Mouse (Mus musculus) heart, embryonic 12.5 days (tissue): ENCODE results near the gene Tmem117. TPM values are rescaled to one million over a fixed set of nuclear protein-coding genes. Genes with fewer than 3 reads are reported as not detected.

Source experiments
- ATAC-seq: fragments of 200-750 bp; cut with Nextera tagmentation; 2 replicates; pipeline ENCODE4 v1.8.0; 2017; ENCODE audit warnings: moderate TSS enrichment, moderate library complexity; ENCODE audit not compliant: insufficient number of reproducible peaks, low FRiP score
- H3K27ac ChIP-seq: fragments of 300-500 bp; sonication (generic); 2 replicates; pipeline ENCODE4 v1.5.1; 2016; ENCODE audit warnings: mild to moderate bottlenecking, moderate library complexity; ENCODE audit not compliant: poor library complexity, severe bottlenecking
- H3K27me3 ChIP-seq: fragments of 300-500 bp; sonication (generic); replicated peaks from 2 replicates; pipeline ENCODE4 v1.6.1; 2016; ENCODE audit warnings: mild to moderate bottlenecking, moderate library complexity
- H3K36me3 ChIP-seq: fragments of 300-500 bp; sonication (generic); 2 replicates; pipeline ENCODE4 v1.6.1; 2016; ENCODE audit warnings: mild to moderate bottlenecking, moderate library complexity
- H3K4me1 ChIP-seq: fragments of 300-500 bp; sonication (generic); replicated peaks from 2 replicates; pipeline ENCODE4 v1.6.1; 2016; ENCODE audit warnings: mild to moderate bottlenecking
- H3K4me2 ChIP-seq: fragments of 300-500 bp; sonication (generic); 2 replicates; pipeline ENCODE4 v1.6.1; 2016; ENCODE audit warnings: mild to moderate bottlenecking, moderate library complexity
- H3K4me3 ChIP-seq: fragments of 300-500 bp; sonication (generic); 2 replicates; pipeline ENCODE4 v1.5.1; 2016; ENCODE audit warnings: mild to moderate bottlenecking
- H3K9ac ChIP-seq: fragments of 300-500 bp; sonication (generic); 2 replicates; pipeline ENCODE4 v1.6.1; 2016; ENCODE audit warnings: mild to moderate bottlenecking, moderate library complexity
- H3K9me3 ChIP-seq: fragments of 300-500 bp; sonication (generic); replicated peaks from 2 replicates; pipeline ENCODE4 v1.6.1; 2016; ENCODE audit warnings: mild to moderate bottlenecking, moderate library complexity
- WGBS: fragments of 180-500 bp; shearing (Covaris S2); methylation state at CpG from one replicate; pipeline ENCODE4 v1.1.7; 2016; 5-methylcytosine and 5-hydroxymethylcytosine counted together
- polyA plus RNA-seq: library from polyadenylated mRNA; unstranded; fragments of >200 nt; fragmentation: Nextera tagmentation; extraction: Ambion mirVana; gene quantifications from 2 replicates; pipeline ENCODE4 v1.2.1, GENCODE M21; 2016

The Tmem117 gene
- polyA plus RNA-seq, 1 experiment from 2014 or later: 1.7 TPM

DNA sequence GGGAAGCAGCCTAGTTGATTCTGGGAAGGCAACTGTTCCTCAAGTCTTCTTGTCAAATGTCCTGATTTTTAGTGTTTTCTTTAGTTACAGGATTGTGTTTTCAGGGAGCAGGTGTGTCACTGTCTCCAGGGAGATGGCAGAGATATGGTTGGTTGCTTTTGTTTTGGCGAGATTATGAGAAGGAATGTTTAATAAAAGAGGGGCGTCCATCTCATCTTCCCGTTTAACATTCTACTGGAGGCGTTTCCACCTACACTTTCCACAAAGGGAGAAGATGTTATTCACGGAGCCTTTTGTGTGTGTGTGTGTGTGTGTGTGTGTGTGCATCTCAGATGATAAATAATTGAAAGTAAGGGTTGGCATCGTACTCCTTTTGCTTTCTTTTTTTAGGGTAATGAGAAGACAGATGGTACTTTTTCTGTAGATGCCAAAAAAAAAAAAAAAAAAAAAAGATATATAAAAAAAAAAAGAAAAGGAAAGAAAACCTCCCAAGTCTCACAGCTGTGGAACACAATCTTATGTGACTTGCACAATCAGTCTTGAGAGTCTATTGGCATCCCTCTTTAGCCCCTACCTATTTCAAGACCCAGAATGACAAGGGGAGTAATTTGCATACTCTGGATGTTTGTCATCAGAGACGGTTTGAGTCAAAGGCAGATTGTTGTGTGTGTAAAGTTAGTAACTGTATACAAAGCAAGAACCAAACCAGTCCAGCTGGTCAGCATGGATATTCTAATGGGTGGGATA, 142.0 kb downstream of the Tmem117 start:
- H3K4me2 ChIP-seq: no peak overlapping the region
- WGBS: 82% methylated on average over 7 of the region's 7 CpGs
- no peak overlapping the region for H3K4me3 ChIP-seq
- no peak for ATAC-seq
- no peaks in the 10 kb centered on the region for H3K9me3 ChIP-seq
- H3K36me3 ChIP-seq: no peaks in the 10 kb centered on the region
- no peaks in the 10 kb centered on the region for H3K4me1 ChIP-seq
- H3K9ac ChIP-seq: no peak overlapping the region
- H3K27me3 ChIP-seq: no peaks in the 10 kb centered on the region
- no peak overlapping the region for H3K27ac ChIP-seq

DNA sequence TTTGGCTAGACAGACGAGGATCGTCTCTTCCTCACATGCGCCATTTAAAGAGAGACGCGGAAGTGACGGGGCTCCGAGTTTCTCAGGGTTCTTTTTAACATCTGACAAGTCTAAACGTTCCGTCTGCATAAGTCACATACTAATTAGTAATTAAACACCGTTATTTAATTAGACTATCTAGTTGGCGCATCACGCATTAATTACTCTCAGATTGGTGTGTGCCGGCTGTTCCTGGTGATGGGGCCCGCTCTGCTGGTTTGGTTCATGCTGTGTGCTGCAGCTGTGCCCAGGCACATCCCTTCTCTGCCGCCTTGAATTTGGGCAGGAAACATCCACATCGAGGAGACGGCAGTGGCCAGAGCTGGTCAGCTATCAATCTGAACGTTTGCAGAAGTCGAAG, 142.7 kb downstream of the Tmem117 start:
- Histone ChIP-seq H3K4me2 (no peak overlapping the region), H3K4me1 (no peaks in the 10 kb centered on the region), H3K36me3 (no peaks in the 10 kb centered on the region), H3K9ac (no peak overlapping the region), H3K4me3 (no peak overlapping the region), H3K27ac (no peak overlapping the region), H3K27me3 (no peaks in the 10 kb centered on the region), H3K9me3 (no peaks in the 10 kb centered on the region)
- ATAC-seq: no peak
- 88% methylated on average over 19 of the region's 19 CpGs for WGBS

DNA sequence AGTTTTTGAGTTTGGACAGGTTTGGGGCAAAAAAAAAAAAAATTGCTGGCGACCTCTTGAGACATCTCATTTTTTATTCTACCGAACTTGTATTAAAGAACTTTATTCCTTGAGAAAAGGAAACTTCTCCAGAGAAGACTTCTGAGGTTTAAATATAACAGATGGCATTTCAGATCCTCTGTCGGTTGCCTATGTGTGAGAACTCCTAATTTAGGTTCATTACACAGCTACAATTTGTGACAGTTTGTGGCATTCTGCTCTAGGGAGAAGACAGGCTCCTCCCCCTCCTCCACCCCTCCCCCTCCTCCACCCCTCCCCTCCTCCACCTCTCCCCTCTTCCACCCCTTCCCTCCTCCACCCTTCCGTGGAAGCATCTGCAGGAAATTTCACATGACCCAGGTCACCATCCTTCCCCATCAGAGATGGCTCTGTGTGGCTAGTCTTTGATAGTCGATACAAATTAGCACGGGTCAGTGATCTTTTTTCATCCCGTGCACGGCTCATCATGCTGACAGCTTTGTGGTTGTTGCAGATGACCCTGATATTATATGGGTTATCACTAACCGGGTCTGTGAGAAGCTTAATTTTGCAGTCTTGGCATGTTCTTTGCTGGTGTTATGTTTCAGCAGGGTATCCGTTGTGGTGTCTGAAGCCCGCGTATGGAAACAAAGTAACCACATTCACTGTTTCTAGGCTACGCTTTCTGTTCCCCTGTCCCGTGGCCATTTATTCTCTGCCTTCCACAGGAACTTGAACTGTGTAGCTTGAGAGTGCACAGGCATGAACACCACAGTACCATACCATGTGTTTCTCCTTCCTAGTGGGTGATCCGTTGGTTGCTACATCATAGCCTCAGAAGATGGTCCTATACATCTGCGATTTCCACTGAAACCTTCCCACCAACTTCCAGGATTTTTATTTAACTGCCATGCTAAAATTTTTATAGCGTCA, 147.4 kb downstream of the Tmem117 start:
- Histone ChIP-seq H3K27ac (no peak overlapping the region), H3K9me3 (no peaks in the 10 kb centered on the region), H3K4me3 (no peak overlapping the region), H3K9ac (no peak overlapping the region), H3K4me1 (no peaks in the 10 kb centered on the region), H3K27me3 (no peaks in the 10 kb centered on the region), H3K4me2 (no peak overlapping the region), H3K36me3 (no peaks in the 10 kb centered on the region)
- ATAC-seq: no peak
- 73% methylated on average over 17 of the region's 17 CpGs for WGBS

DNA sequence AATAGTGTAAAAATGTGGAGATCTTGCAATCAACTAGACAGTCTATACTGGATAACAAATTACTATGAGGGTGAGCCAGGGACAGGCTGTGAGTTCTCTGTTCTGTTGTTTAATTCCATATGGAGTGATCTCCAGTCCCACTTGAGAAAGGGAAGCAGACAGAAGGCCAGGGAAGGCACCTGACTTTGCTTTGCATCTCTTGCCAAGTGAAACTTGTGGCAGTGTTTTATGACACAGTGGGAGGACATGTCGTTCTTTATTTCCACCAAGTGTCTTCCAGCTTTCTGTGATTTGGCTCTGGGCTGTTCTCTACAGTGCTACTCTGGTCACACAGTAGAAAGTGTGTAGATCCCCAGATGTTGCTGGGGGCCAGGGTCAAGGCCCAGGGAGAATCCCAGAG, 152.5 kb downstream of the Tmem117 start:
- Histone ChIP-seq H3K9ac (no peak overlapping the region), H3K4me2 (no peak overlapping the region), H3K36me3 (no peaks in the 10 kb centered on the region), H3K4me3 (no peak overlapping the region), H3K9me3 (peaks cover 2% of the 10 kb centered on the region; the same call in 1 of the 2 replicates), H3K4me1 (no peaks in the 10 kb centered on the region), H3K27me3 (no peaks in the 10 kb centered on the region), H3K27ac (no peak overlapping the region)
- no peak for ATAC-seq
- WGBS: 64% methylated on average over 1 of the region's 1 CpGs

DNA sequence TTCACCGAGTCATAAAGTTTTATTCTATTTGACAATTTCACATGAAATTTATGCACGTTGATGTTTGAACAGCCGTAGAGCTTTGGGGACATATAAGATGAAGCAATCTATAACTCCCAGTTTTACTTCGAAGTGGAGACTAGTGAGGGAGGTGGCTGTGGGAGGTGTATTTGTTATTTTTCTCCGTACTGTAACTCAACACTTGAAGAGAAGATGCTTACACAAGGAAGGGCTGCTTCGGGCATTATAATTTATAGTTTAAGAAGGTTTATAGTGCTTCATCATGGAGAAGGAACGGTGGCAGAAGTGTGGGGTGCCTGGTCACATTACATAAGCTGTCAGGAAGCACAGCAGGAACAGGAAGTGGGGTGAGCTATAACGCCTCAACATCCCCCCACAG, 164.4 kb downstream of the Tmem117 start:
- Histone ChIP-seq H3K4me3 (no peak overlapping the region), H3K9ac (no peak overlapping the region), H3K27me3 (peaks cover 15% of the 10 kb centered on the region; the same call in 1 of the 2 replicates), H3K4me2 (no peak overlapping the region), H3K36me3 (no peaks in the 10 kb centered on the region), H3K27ac (no peak overlapping the region), H3K4me1 (no peaks in the 10 kb centered on the region), H3K9me3 (no peaks in the 10 kb centered on the region)
- 81% methylated on average over 8 of the region's 8 CpGs for WGBS
- ATAC-seq: no peak

DNA sequence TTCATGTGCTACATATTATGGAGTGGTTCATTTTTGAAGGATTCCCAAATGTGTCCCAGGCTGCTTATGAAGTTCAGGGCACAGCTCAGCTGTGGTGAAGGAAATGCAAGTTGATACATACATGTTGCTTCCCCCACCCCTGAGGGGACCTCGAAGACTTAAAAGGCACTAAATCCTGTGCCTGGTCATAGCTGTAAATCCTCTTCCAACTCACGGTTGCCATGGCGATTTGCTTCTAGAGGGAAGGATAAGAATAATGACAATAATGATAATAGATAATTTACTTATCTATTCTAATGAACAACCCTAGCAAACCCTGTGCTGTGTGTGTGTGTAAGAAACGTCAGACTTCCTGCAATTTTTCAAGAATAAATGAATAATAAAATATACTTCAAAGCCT, 166.5 kb downstream of the Tmem117 start:
- H3K9me3 ChIP-seq: no peaks in the 10 kb centered on the region
- H3K4me1 ChIP-seq: no peaks in the 10 kb centered on the region
- H3K4me3 ChIP-seq: no peak overlapping the region
- WGBS: 78% methylated on average over 4 of the region's 4 CpGs
- H3K9ac ChIP-seq: no peak overlapping the region
- H3K27me3 ChIP-seq: peaks cover 32% of the 10 kb centered on the region
- H3K4me2 ChIP-seq: no peak overlapping the region
- H3K36me3 ChIP-seq: no peaks in the 10 kb centered on the region
- ATAC-seq: no peak
- no peak overlapping the region for H3K27ac ChIP-seq

DNA sequence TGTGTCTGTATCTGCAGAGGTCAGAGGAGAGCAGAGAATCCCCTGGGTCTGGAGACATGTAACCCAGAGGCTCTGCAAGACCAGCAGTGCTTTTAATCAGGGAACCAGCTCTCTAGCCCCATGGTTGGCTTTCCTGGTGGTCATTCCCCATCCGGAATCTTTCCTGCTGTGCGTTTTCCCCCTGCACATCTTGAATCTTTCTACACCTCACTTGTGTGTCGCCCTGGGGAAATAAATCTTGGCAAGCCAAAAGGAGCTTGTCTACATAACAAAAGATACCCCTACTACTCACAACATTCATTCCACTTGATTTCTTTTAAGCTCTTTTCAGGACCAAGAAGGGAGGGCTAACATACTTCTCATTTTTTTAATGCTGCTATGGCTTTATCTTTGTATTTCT, 169.2 kb downstream of the Tmem117 start:
- Histone ChIP-seq H3K36me3 (no peaks in the 10 kb centered on the region), H3K4me3 (no peak overlapping the region), H3K4me2 (no peak overlapping the region), H3K4me1 (no peaks in the 10 kb centered on the region), H3K27ac (no peak overlapping the region), H3K9ac (no peak overlapping the region), H3K27me3 (peaks cover 56% of the 10 kb centered on the region), H3K9me3 (0 out of 2 replicates have a peak, but pooled peaks cover 2% of the 10 kb centered on the region)
- 38% methylated on average over 3 of the region's 3 CpGs for WGBS
- no peak for ATAC-seq

DNA sequence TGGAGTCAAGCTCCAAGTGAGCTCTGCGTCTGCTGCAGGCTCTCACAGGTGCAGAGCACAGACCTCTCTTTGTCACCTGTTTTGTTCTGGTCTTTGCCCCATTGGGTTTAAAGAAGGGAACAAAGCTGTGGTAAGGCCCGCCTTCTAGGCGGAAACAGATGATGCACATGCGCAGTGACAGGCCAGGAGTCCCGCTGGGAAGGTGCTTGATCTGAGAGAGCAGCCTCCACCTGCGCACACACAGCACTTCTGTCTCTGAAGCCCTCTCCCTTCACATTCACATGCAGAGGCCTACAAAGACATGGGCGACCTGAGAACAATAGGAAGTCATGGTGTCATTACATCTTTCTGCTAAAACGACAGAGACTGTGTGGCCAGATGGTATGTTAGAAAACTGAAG, 172.4 kb downstream of the Tmem117 start:
- 75% methylated on average over 8 of the region's 8 CpGs for WGBS
- H3K4me2 ChIP-seq: no peak overlapping the region
- 0 out of 2 replicates have a peak, but pooled peaks cover 12% of the 10 kb centered on the region for H3K4me1 ChIP-seq
- H3K27me3 ChIP-seq: peaks cover 73% of the 10 kb centered on the region
- no peaks in the 10 kb centered on the region for H3K36me3 ChIP-seq
- ATAC-seq: no peak
- 0 out of 2 replicates have a peak, but pooled peaks cover 2% of the 10 kb centered on the region for H3K9me3 ChIP-seq
- no peak overlapping the region for H3K9ac ChIP-seq
- H3K4me3 ChIP-seq: no peak overlapping the region
- no peak overlapping the region for H3K27ac ChIP-seq

DNA sequence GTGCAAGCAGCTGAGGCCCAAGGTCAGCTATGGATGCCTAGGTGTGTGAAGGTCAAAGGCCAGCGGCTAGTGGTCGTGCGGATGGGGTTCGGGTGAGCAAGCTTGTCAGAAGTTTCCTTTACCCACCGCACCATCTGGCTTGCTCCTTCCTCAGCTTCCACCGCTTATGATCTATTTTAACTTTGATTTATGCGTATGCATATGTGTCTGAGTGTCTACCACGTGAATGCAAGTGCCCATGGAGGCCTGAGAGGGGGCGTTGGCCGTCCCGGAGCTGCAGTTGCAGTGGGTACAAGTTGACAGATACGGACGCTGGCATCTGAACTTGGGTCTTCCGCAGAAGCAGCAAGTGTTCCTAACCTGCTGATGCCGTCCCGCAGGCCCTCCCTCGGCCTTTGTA, 173.8 kb downstream of the Tmem117 start:
- H3K36me3 ChIP-seq: no peaks in the 10 kb centered on the region
- H3K9ac ChIP-seq: no peak overlapping the region
- no peak for ATAC-seq
- 0 out of 2 replicates have a peak, but pooled peaks cover 12% of the 10 kb centered on the region for H3K4me1 ChIP-seq
- 0 out of 2 replicates have a peak, but pooled peaks cover 2% of the 10 kb centered on the region for H3K9me3 ChIP-seq
- no peak overlapping the region for H3K4me3 ChIP-seq
- H3K27ac ChIP-seq: no peak overlapping the region
- no peak overlapping the region for H3K4me2 ChIP-seq
- 85% methylated on average over 17 of the region's 17 CpGs for WGBS
- peaks cover 74% of the 10 kb centered on the region for H3K27me3 ChIP-seq

DNA sequence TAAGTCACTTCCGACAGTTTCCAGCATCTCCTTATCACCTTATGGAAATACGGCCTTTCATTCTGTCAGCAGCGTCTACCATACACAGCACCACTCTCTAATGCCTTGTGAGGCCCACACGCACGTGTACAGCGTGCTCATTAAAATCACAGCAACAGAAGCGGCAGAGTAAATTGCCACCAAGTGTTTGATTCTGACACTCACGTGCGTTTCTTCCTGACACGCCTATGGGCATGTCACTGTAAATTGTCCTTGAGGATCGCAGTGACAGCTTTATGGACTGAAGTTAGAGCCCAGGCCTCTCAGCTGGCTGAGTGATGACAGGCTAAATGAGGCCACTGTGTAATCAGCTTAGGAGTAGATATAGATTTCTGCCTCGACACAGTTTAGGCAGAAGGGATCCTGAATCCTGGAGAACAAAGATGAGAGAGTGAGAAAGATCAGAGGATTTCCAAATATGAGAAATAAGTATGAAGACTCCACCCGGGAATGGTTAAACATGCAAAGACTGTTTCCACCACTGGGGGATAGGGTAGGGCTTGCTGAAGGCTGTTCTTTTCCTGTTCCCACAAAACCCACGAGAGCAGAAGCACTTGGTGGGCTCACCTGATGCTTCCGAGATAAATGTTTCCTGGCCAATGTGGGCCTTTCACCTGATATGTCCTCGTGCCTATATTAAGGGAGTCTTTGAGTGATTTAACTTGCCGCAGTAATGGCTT, 174.8 kb downstream of the Tmem117 start:
- Histone ChIP-seq H3K36me3 (no peaks in the 10 kb centered on the region), H3K27me3 (peaks cover 70% of the 10 kb centered on the region), H3K4me1 (0 out of 2 replicates have a peak, but pooled peaks cover 12% of the 10 kb centered on the region), H3K4me3 (no peak overlapping the region), H3K9me3 (0 out of 2 replicates have a peak, but pooled peaks cover 2% of the 10 kb centered on the region), H3K9ac (no peak overlapping the region), H3K27ac (no peak overlapping the region), H3K4me2 (peak overlapping the region; percentile 9; the same call in 1 of the 2 replicates)
- no peak for ATAC-seq
- WGBS: 26% methylated on average over 17 of the region's 17 CpGs
